Mouse (Mus musculus) hindbrain, embryonic 13.5 days (tissue): ENCODE results near the gene Knstrn. TPM values are rescaled to one million over a fixed set of nuclear protein-coding genes. Genes with fewer than 3 reads are reported as not detected.

ENCODE experiments used
- ATAC-seq: fragments of 200-750 bp; cut with Nextera tagmentation; 2 replicates; pipeline ENCODE4 v1.8.0; 2017; ENCODE audit warnings: moderate TSS enrichment; ENCODE audit not compliant: low FRiP score
- H3K27ac ChIP-seq: fragments of 300-500 bp; sonication (generic); 2 replicates; pipeline ENCODE4 v1.5.1; 2015; ENCODE audit warnings: inconsistent platforms, mild to moderate bottlenecking, moderate library complexity
- H3K27me3 ChIP-seq: fragments of 300-500 bp; sonication (generic); 2 replicates; pipeline ENCODE4 v1.6.1; 2015; ENCODE audit warnings: mild to moderate bottlenecking, inconsistent platforms
- H3K36me3 ChIP-seq: fragments of 300-500 bp; sonication (generic); 2 replicates; pipeline ENCODE4 v1.6.1; 2015; ENCODE audit warnings: mild to moderate bottlenecking, inconsistent platforms
- H3K4me1 ChIP-seq: fragments of 300-500 bp; sonication (generic); replicated peaks from 2 replicates; pipeline ENCODE4 v1.6.1; 2015; ENCODE audit warnings: inconsistent platforms
- H3K4me2 ChIP-seq: fragments of 300-500 bp; sonication (generic); 2 replicates; pipeline ENCODE4 v1.6.1; 2015; ENCODE audit warnings: inconsistent platforms, mild to moderate bottlenecking, moderate library complexity
- H3K4me3 ChIP-seq: fragments of 300-500 bp; sonication (generic); 2 replicates; pipeline ENCODE4 v1.5.1; 2015; ENCODE audit warnings: mild to moderate bottlenecking, inconsistent platforms
- H3K9ac ChIP-seq: fragments of 300-500 bp; sonication (generic); 2 replicates; pipeline ENCODE4 v1.6.1; 2015; ENCODE audit warnings: mild to moderate bottlenecking, inconsistent platforms
- H3K9me3 ChIP-seq: fragments of 300-500 bp; sonication (generic); 2 replicates; pipeline ENCODE4 v1.6.1; 2016; ENCODE audit warnings: inconsistent platforms
- WGBS: fragments of 180-500 bp; shearing (Covaris S2); methylation state at CpG from one replicate; pipeline ENCODE4 v1.1.7; 2015; 5-methylcytosine and 5-hydroxymethylcytosine counted together
- polyA plus RNA-seq: library from polyadenylated mRNA; unstranded; fragments of >200 nt; fragmentation: Nextera tagmentation; extraction: Ambion mirVana; gene quantifications from 2 replicates; pipeline ENCODE4 v1.2.1, GENCODE M21; 2015

Gene Knstrn
- polyA plus RNA-seq, 1 experiment from 2014 or later = 32.9 TPM

- Histone ChIP-seq H3K4me1 (peaks cover 34% of the 10 kb centered on the region), H3K9ac (peak within 1 kb of the TSS; percentile 81), H3K27ac (peak within 1 kb of the TSS; percentile 91), H3K27me3 (no peaks in the 10 kb centered on the region), H3K36me3 (no peaks in the 10 kb centered on the region), H3K4me2 (peak within 1 kb of the TSS; percentile 71), H3K9me3 (no peaks in the 10 kb centered on the region), H3K4me3 (peak within 1 kb of the TSS; percentile 55)
- WGBS = 11% methylated on average over 39 of the region's 39 CpGs
- ATAC-seq = peak; percentile 95
Measured at GRCm38 (mm10) chr2:118779504-118780480, 34.0 kb upstream of the Knstrn start, which contains the start of gene Disp2. Disp2 (plus strand) TSS chr2:118779719.

GRCm38 (mm10) chr2:118781115-118781514 lies 32.7 kb upstream of the Knstrn start:
- H3K27me3 ChIP-seq = 0 out of 2 replicates have a peak, but pooled peaks cover 5% of the 10 kb centered on the region
- H3K27ac ChIP-seq = 0 out of 2 replicates have a peak overlapping the region, but pooled peaks have one; percentile 35
- ATAC-seq = no peak
- H3K9ac ChIP-seq = peak overlapping the region; percentile 81; the same call in 1 of the 2 replicates
- H3K4me3 ChIP-seq = peak overlapping the region; percentile 55; the same call in 1 of the 2 replicates
- WGBS = 40% methylated on average over 1 of the region's 1 CpGs
- H3K36me3 ChIP-seq = peaks cover 12% of the 10 kb centered on the region
- H3K4me2 ChIP-seq = peak overlapping the region; percentile 71
- H3K4me1 ChIP-seq = peaks cover 24% of the 10 kb centered on the region
- no peaks in the 10 kb centered on the region for H3K9me3 ChIP-seq

GRCm38 (mm10) chr2:118782303-118782702 lies 31.5 kb upstream of the Knstrn start:
- H3K9ac ChIP-seq = no peak overlapping the region
- H3K4me2 ChIP-seq = no peak overlapping the region
- no peaks in the 10 kb centered on the region for H3K9me3 ChIP-seq
- peaks cover 24% of the 10 kb centered on the region for H3K36me3 ChIP-seq
- ATAC-seq = no peak
- H3K4me3 ChIP-seq = no peak overlapping the region
- no peak overlapping the region for H3K27ac ChIP-seq
- WGBS = 80% methylated on average over 4 of the region's 4 CpGs
- H3K27me3 ChIP-seq = peaks cover 16% of the 10 kb centered on the region
- peaks cover 23% of the 10 kb centered on the region for H3K4me1 ChIP-seq

- no peaks in the 10 kb centered on the region for H3K9me3 ChIP-seq
- WGBS = 69% methylated on average over 5 of the region's 5 CpGs
Measured at GRCm38 (mm10) chr2:118783093-118783492, 30.7 kb upstream of the Knstrn start.

GRCm38 (mm10) chr2:118783663-118784062 lies 30.1 kb upstream of the Knstrn start:
- no peak overlapping the region for H3K4me3 ChIP-seq
- WGBS = 93% methylated on average over 7 of the region's 7 CpGs
- no peak for ATAC-seq
- peaks cover 24% of the 10 kb centered on the region for H3K27me3 ChIP-seq
- H3K9ac ChIP-seq = no peak overlapping the region
- H3K36me3 ChIP-seq = peaks cover 35% of the 10 kb centered on the region
- H3K4me1 ChIP-seq = peaks cover 23% of the 10 kb centered on the region
- H3K4me2 ChIP-seq = no peak overlapping the region
- H3K27ac ChIP-seq = no peak overlapping the region
- H3K9me3 ChIP-seq = no peaks in the 10 kb centered on the region

More at GRCm38 (mm10) chr2:118783093-118783492, 30.7 kb upstream of the Knstrn start:
- no peak overlapping the region for H3K4me2 ChIP-seq
- no peak for ATAC-seq
- no peak overlapping the region for H3K4me3 ChIP-seq
- peaks cover 23% of the 10 kb centered on the region for H3K27me3 ChIP-seq
- H3K36me3 ChIP-seq = peaks cover 31% of the 10 kb centered on the region
- no peak overlapping the region for H3K9ac ChIP-seq
- no peak overlapping the region for H3K27ac ChIP-seq
- H3K4me1 ChIP-seq = peaks cover 23% of the 10 kb centered on the region

- ATAC-seq = no peak
- WGBS = 86% methylated on average over 5 of the region's 5 CpGs
- Histone ChIP-seq H3K4me3 (no peak overlapping the region), H3K4me2 (no peak overlapping the region), H3K27me3 (peaks cover 40% of the 10 kb centered on the region), H3K4me1 (peaks cover 10% of the 10 kb centered on the region; the same call in 1 of the 2 replicates), H3K36me3 (peaks cover 62% of the 10 kb centered on the region), H3K9ac (no peak overlapping the region), H3K27ac (no peak overlapping the region), H3K9me3 (no peaks in the 10 kb centered on the region)
Measured at GRCm38 (mm10) chr2:118786525-118786924, 27.3 kb upstream of the Knstrn start.

GRCm38 (mm10) chr2:118789501-118789900 lies 24.3 kb upstream of the Knstrn start:
- Histone ChIP-seq H3K4me3 (no peak overlapping the region), H3K9ac (no peak overlapping the region), H3K27ac (no peak overlapping the region), H3K9me3 (no peaks in the 10 kb centered on the region), H3K27me3 (peaks cover 50% of the 10 kb centered on the region), H3K4me1 (peaks cover 10% of the 10 kb centered on the region; the same call in 1 of the 2 replicates), H3K4me2 (no peak overlapping the region), H3K36me3 (peaks cover 91% of the 10 kb centered on the region)
- no peak for ATAC-seq
- WGBS = 83% methylated on average over 11 of the region's 11 CpGs

- no peak; the same call in 1 of the 2 replicates for ATAC-seq
Measured at GRCm38 (mm10) chr2:118790221-118790550, 23.6 kb upstream of the Knstrn start.

GRCm38 (mm10) chr2:118790551-118791525 lies 23.0 kb upstream of the Knstrn start:
- Histone ChIP-seq H3K4me3 (no peak overlapping the region; the same call in 1 of the 2 replicates), H3K27ac (no peak overlapping the region), H3K9me3 (no peaks in the 10 kb centered on the region), H3K27me3 (peaks cover 48% of the 10 kb centered on the region), H3K36me3 (peaks cover 83% of the 10 kb centered on the region), H3K4me2 (peak overlapping the region; percentile 26; the same call in 1 of the 2 replicates), H3K4me1 (peaks cover 10% of the 10 kb centered on the region; the same call in 1 of the 2 replicates), H3K9ac (no peak overlapping the region)
- ATAC-seq = peak; percentile 61
- WGBS = 24% methylated on average over 44 of the region's 44 CpGs

More at GRCm38 (mm10) chr2:118790221-118790550, 23.6 kb upstream of the Knstrn start:
- 53% methylated on average over 12 of the region's 12 CpGs for WGBS
- Histone ChIP-seq H3K27me3 (peaks cover 50% of the 10 kb centered on the region), H3K4me2 (peak overlapping the region; percentile 26; the same call in 1 of the 2 replicates), H3K27ac (no peak overlapping the region), H3K4me1 (peaks cover 10% of the 10 kb centered on the region; the same call in 1 of the 2 replicates), H3K4me3 (no peak overlapping the region; the same call in 1 of the 2 replicates), H3K9me3 (no peaks in the 10 kb centered on the region), H3K36me3 (peaks cover 88% of the 10 kb centered on the region), H3K9ac (no peak overlapping the region)

- peaks cover 74% of the 10 kb centered on the region for H3K36me3 ChIP-seq
- ATAC-seq = no peak
- 95% methylated on average over 26 of the region's 26 CpGs for WGBS
Measured at GRCm38 (mm10) chr2:118791591-118792258, 22.1 kb upstream of the Knstrn start.

GRCm38 (mm10) chr2:118792259-118792613 lies 21.6 kb upstream of the Knstrn start:
- Histone ChIP-seq H3K27me3 (peaks cover 35% of the 10 kb centered on the region), H3K4me1 (peaks cover 10% of the 10 kb centered on the region; the same call in 1 of the 2 replicates), H3K27ac (no peak overlapping the region), H3K4me2 (no peak overlapping the region), H3K9ac (no peak overlapping the region), H3K36me3 (peaks cover 69% of the 10 kb centered on the region), H3K9me3 (no peaks in the 10 kb centered on the region), H3K4me3 (no peak overlapping the region)
- WGBS = 91% methylated on average over 4 of the region's 4 CpGs
- ATAC-seq = no peak

More at GRCm38 (mm10) chr2:118791591-118792258, 22.1 kb upstream of the Knstrn start:
- H3K9me3 ChIP-seq = no peaks in the 10 kb centered on the region
- no peak overlapping the region for H3K4me3 ChIP-seq
- no peak overlapping the region for H3K27ac ChIP-seq
- no peak overlapping the region for H3K9ac ChIP-seq
- peaks cover 40% of the 10 kb centered on the region for H3K27me3 ChIP-seq
- peaks cover 10% of the 10 kb centered on the region; the same call in 1 of the 2 replicates for H3K4me1 ChIP-seq
- no peak overlapping the region for H3K4me2 ChIP-seq
